Mouse (Mus musculus) frontal cortex, adult (tissue): ENCODE measurements at regions not wholly inside any gene's neighbourhood (a gene's known extent, or its start where the extent isn't known, plus 50 kb on each side); places are given as distances from the start of the nearest gene placed in this dataset.

Experiments used
- ATAC-seq: cut with Nextera tagmentation; 2 replicates; pipeline ENCODE4 v1.9.2; 2017; ENCODE audit warnings: mild to moderate bottlenecking, moderate library complexity, mixed read lengths; ENCODE audit not compliant: low TSS enrichment

DNA sequence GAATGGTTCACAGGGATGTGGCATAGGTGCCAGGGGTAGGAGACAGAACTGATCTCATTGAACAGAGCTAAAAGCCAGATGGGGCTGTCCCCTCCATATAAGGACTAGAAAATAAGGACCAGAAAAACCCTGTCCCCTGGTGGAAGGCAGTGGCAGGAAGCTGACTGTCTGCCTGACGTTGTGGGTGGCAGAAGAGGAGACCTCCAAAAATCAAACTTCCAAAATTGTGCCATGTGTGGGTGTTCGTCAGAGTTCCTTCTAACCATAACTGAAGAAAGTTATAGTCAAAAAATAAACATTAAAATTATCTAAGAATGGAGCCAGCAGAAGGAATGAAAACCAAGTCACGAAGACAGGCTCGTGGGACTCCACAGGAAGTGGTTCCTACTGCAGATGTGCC, 129.2 kb downstream of the Mtx3 start:
- peak; percentile 92 for ATAC-seq

DNA sequence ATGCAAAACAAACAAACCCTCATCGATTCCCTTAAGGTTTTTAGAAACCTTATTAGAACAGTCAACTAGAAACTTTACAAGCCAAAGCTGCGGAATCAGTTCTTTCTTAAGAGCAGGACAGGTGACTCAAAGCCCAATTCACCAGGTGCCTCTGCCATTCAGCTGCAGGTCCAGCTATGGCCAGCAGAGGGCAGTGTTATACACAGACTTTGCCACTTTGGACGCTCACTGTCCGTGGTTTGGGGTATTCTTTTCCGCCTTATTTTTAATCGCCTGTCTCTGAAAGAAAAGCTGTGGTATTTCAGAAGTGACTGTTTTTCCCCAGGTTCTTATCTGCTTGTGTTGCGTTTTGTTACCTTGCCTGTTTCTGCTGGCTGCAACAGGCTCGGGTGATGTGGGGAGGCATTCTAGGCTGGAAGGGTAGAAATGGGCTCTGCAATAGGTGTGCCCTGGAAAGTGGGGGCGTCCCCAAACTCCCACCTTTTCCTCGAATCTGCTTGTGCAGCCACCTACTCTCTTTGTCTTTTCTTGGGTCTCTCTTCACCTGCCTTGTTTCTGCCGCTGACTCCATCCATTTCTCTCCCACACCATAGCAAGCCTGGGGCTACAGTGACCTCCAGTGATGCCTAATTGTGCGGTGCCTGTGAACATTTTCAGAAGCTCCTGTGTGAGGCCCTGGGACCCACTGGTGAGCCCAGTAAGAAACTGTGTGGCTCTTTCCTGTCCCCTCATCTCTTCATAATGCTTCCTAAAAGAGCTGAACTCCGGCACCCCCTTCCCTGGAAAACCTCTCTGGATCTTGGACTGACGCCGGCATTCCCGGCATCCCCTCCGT, 142.4 kb downstream of the Mtx3 start:
- peak; percentile 44 for ATAC-seq

DNA sequence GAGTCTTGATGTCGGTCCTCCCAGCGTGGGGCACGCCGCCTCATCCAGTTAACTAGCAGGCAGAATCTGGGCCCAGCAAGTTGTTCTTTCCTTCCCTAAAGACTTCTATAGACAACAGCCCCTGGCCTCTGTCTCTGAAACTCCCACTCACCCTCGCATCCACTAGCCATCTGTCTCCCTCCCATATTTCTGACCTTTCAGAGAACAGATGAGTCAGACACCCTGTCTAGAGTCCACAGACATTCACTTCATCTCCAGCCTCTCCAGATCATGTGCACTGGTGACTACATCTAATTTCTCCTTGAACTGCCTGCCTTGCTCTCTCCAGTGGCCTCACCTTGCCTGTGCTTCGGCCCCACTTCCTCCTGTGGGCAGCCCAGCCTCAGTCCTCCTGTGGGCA, 143.1 kb downstream of the Mtx3 start:
- peak; percentile 39 for ATAC-seq

DNA sequence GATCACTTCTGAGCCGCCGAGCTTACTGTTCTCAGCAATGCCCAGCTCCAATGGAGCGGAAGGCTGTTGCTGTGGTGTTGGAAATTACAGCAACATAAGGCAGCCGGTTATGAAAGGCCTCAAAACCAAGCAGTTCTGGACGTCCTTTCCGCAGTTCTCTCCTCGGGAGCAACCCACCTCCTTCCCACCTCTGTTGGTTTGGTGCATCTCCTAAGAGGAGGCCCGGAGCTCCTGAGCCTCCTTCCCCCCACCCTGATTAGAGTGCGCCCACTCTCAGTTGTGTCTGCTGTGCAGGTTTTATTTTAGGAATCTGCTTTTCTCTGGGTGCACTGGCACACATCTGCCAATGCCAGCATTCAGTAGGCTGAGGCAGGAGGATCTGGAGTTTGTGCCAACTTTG, 144.0 kb downstream of the Mtx3 start:
- 0 out of 2 replicates have a peak, but pooled peaks have one; percentile 21 for ATAC-seq

DNA sequence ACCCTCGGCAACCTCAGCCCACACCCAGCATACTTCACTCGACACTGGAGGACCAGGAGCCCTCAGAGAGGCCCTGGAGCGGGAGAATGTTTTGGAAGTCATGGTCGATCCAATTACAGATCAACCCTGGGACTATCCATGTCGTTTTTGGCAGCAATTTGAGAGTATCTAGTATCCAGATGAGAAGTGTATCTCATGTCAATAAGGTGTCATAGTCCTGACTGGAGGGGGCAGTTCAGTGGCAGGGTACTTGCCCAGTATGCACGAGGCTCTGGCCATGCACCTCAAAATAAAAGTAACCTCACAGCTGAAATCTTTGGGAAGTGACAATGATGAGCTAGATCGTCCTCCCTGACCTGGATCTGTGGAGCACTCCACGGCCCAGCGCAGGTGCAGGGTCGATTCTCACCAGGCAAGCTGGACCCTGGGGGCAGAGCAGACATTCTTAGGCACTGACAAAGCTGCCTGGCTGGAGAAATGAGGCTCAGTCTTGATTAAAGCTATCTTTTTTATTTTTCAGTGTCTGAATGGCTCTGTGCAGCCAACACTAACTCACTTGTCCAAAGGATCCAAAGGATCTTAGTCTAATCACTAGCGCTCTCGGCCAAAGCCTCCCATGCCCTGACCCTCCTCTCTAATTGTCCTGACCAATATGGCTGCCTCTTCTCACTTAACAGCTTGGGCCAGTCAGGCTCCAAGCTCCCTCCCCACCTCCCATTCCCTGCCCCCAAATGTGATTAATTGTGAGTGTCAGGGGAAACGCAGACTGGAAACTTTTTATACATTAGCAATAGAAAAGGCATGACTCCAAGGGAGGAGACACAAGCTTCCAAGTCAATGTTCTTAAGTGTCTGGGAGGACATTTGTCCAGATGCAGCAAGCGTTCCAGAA, 146.0 kb downstream of the Mtx3 start:
- ATAC-seq, result no peak
